Mouse (Mus musculus) C2C12 (cell line): ENCODE measurements around the gene Btf3l4. TPM values are rescaled to one million over a fixed set of nuclear protein-coding genes. Genes with fewer than 3 reads are reported as not detected.

Source experiments
- H3K27me3 ChIP-seq: one replicate; pipeline ENCODE4 v1.6.1; 2011; ENCODE audit not compliant: control insufficient read depth, insufficient read depth, insufficient read length
- H3K36me3 ChIP-seq: one replicate; pipeline ENCODE4 v1.6.1; 2011; ENCODE audit not compliant: control insufficient read depth, insufficient read depth
- H3K4me3 ChIP-seq: one replicate; pipeline ENCODE4 v1.5.1; 2011; ENCODE audit warnings: mild to moderate bottlenecking, control low read depth; ENCODE audit not compliant: poor library complexity, insufficient read depth, severe bottlenecking
- H3K79me2 ChIP-seq: one replicate; pipeline ENCODE4 v1.6.1; 2011; ENCODE audit not compliant: control insufficient read depth, insufficient read depth
- H3K79me3 ChIP-seq: one replicate; pipeline ENCODE4 v1.6.1; 2011; ENCODE audit warnings: low read depth, control low read depth
- H3ac ChIP-seq: one replicate; pipeline ENCODE3; 2011; ENCODE audit warnings: low read depth; ENCODE audit not compliant: control insufficient read depth, insufficient read length
- CEBPB ChIP-seq: IDR thresholded peaks from one replicate; pipeline ENCODE4 v1.6.1; 2011; ENCODE audit warnings: low read depth, mild to moderate bottlenecking, control low read depth, moderate library complexity
- CTCF ChIP-seq: IDR thresholded peaks from one replicate; pipeline ENCODE4 v1.5.1; 2011; ENCODE audit not compliant: control insufficient read depth, insufficient read depth, insufficient read length
- FOSL1 ChIP-seq: IDR thresholded peaks from one replicate; pipeline ENCODE4 v1.8.0; 2011; ENCODE audit warnings: mild to moderate bottlenecking, low read length; ENCODE audit not compliant: poor library complexity, insufficient read depth, severe bottlenecking
- MAX ChIP-seq: IDR thresholded peaks from one replicate; pipeline ENCODE4 v1.6.1; 2011; ENCODE audit warnings: mild to moderate bottlenecking, control low read depth
- MYOD1 ChIP-seq: IDR thresholded peaks from one replicate; pipeline ENCODE4 v1.6.1; 2011; ENCODE audit warnings: low read depth; ENCODE audit not compliant: control insufficient read depth, insufficient read length
- MYOG ChIP-seq: IDR thresholded peaks from one replicate; pipeline ENCODE4 v1.6.1; 2011; ENCODE audit not compliant: control insufficient read depth, insufficient read length; ENCODE audit errors: extremely low read depth
- USF1 ChIP-seq: IDR thresholded peaks from one replicate; pipeline ENCODE4 v1.6.1; 2011; ENCODE audit warnings: low read depth, mild to moderate bottlenecking, control low read depth, moderate library complexity
- polyA plus RNA-seq: library from polyadenylated mRNA; unstranded; fragments of >200 nt; fragmentation: generic; extraction: Trizol; gene quantifications from one replicate; pipeline ENCODE4 v1.2.1, GENCODE M21; 2012; ENCODE audit warnings: missing spikeins

The Btf3l4 gene
- polyA plus RNA-seq, 1 experiment, result 29.1 TPM

DNA sequence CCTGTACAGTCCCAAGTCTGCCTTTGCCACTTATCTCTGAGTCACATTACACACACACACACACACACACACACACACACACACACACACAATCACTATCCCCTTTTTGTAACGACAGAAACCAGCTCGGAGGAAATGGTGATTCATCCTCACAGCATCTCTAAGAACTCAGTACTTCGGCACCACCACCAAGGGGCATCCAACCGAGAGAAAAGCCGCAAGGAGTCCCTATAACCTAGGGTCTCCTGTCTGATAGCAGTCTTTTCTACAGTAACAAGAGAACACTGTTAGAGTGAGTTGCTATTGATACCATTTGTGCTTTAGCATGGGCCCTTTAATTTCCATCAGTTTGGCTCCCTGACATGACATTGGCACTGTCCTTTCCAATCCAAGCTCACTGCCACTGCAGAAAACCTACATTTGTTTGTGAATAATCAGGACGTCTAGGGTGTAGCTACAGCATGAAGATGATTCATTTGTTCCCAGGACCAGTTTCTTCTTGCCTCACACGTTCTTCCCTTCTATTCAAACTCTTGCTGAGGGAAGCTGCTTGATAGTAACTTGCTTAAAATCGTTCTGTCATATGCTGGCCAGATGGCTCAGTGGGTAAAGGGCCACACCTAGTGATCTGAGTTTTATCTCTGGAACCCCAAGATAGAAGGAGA is 50.9 kb downstream of the Btf3l4 start:
- Histone ChIP-seq H3K27me3 (no peaks in the 10 kb centered on the region), H3K36me3 (no peaks in the 10 kb centered on the region), H3K79me2 (peaks cover 25% of the 10 kb centered on the region), H3K79me3 (peaks cover 11% of the 10 kb centered on the region), H3K4me3 (no peak overlapping the region), H3ac (no peak overlapping the region)
- TF ChIP-seq USF1, result no peak
- no peak for TF ChIP-seq CTCF
- TF ChIP-seq MYOG, result no peak
- TF ChIP-seq MYOD1, result no peak

DNA sequence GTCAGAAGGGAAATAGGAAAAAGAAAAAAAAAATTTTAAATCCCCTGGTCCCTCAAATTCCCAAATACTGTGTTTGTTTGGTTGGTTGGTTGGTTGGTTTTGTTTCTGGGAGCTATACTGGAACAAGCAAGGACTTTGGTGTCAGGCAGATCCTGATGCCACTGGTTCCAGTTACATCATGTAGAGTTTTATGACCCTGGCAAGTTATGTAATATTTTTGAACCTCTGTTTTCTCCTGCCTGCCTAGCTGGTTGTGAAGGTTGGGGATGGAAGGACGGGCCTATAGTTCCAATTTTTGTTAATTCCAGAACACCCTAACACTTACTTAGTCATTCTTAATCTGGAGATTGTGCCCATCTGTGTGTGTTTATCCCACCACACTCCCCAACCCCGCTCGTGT is 51.8 kb downstream of the Btf3l4 start:
- Histone ChIP-seq H3K79me3 (peaks cover 15% of the 10 kb centered on the region), H3K36me3 (no peaks in the 10 kb centered on the region), H3K79me2 (peaks cover 34% of the 10 kb centered on the region), H3K27me3 (no peaks in the 10 kb centered on the region), H3ac (no peak overlapping the region), H3K4me3 (no peak overlapping the region)
- TF ChIP-seq MAX (no peak), USF1 (no peak), MYOD1 (no peak), MYOG (no peak), FOSL1 (no peak), CTCF (no peak), CEBPB (no peak)

DNA sequence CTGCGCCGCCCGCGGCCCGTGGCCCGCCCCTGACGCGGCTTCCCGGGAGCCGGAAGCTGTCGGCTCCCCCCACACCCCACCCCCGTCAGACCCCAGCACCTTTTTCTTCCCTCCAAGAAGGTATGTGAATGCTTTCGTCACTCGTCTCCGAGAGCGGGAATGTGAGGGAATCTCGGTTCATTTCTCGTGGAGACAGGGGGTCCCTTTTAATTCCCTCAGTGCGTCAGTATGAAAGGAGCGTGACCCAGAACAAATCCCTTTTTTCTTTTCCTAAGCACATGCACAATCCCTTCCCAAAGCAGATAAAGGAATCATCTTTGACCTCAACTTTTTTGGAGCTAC is 52.6 kb downstream of the Btf3l4 start:
- no peaks in the 10 kb centered on the region for H3K36me3 ChIP-seq
- H3K79me3 ChIP-seq, result peaks cover 15% of the 10 kb centered on the region
- peak overlapping the region; percentile 93 for H3ac ChIP-seq
- no peak for TF ChIP-seq CTCF
- no peak for TF ChIP-seq MAX
- TF ChIP-seq MYOD1, result no peak
- no peak for TF ChIP-seq MYOG
- no peak for TF ChIP-seq CEBPB
- TF ChIP-seq FOSL1, result no peak
- H3K4me3 ChIP-seq, result peak overlapping the region; percentile 72
- no peaks in the 10 kb centered on the region for H3K27me3 ChIP-seq
- H3K79me2 ChIP-seq, result peaks cover 41% of the 10 kb centered on the region

DNA sequence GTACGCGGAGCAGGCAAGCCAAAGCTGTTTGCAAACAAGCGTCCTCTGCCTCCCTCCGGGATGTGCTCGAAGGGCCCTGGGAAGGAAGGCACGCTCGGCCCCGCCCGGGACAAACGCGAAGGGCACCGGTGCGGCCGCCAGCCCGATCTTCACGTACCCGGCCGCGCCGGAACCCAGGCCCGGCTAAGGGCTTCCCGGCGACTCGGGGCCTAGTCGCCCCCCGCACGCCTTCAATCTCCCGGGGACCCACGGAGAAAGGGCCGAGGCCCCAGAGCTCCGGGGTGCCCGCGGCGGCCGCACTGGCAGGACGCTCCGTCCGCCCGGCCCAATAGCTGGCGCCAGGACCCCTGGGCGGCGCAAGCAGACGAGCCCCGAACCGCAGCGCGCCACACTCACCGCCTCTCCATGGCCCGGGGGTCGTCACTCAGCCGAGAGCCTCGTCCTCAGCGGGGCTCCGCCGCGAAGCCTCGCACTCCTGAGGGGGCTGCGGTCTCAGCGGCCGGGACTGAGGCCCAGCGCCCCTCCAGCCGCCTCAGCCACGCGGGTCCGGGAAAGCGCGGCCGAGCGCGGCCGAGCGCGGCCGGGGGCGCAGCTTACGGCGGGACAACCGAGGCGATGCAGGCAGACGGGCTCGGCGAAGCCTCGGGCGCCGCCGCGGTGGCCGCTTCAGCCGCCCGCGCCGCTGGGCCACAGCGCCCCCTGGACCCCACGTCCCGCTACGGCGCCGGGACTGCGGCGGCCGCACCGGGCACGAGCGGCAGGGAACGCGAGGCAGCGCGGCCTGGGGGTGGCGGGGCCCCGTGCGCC is 53.2 kb downstream of the Btf3l4 start, which contains the start of gene Zfyve9:
TSS of gene Zfyve9 (minus strand) at position 742 of the 807 bp plus-strand sequence.
- no peak for TF ChIP-seq MYOD1
- TF ChIP-seq MAX, result peak; percentile 60
- TF ChIP-seq CTCF, result peak; percentile 99
- Histone ChIP-seq H3K4me3 (peak within 1 kb of the TSS; percentile 72), H3K27me3 (no peaks in the 10 kb centered on the region), H3K79me2 (peaks cover 47% of the 10 kb centered on the region), H3K79me3 (peaks cover 15% of the 10 kb centered on the region), H3K36me3 (no peaks in the 10 kb centered on the region), H3ac (peak within 1 kb of the TSS; percentile 93)

DNA sequence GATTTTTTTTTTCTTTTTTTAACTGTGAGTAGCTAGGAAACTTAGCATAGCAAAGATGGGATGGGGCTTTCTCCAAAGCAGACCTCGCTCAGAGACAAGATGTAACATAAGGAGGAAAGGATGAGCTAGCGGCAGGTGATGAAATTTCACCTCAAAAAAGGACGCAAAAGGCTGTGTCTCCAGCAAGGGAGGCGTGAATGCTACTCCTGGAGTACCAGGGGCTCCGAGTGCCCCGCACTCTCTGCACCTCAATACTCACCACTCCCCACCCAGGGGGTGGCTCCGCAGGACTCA is 53.7 kb downstream of the Btf3l4 start:
- H3K79me3 ChIP-seq, result peaks cover 15% of the 10 kb centered on the region
- H3ac ChIP-seq, result peak overlapping the region; percentile 93
- TF ChIP-seq FOSL1 (no peak), CEBPB (peak; percentile 7)
- H3K4me3 ChIP-seq, result peak overlapping the region; percentile 72
- H3K36me3 ChIP-seq, result no peaks in the 10 kb centered on the region
- no peaks in the 10 kb centered on the region for H3K27me3 ChIP-seq
- peaks cover 53% of the 10 kb centered on the region for H3K79me2 ChIP-seq

DNA sequence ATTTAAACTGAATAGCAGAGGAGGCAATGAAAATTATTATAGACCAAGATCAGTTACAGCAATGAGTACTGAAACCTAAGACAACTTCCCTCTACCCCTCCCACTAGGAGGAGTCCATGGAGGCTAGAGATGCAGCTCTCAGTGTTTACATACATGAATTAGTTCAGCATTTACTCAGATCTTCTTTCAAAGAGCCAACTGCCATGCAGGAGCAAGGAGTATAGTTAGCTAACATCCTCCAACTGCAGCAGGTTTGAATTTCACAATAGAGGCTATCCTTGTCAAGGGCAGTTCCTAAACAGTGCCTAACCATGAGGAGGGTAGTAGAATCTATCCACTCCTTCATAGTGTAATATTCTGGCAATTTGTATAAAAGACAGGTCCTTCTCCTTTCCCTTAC is 64.9 kb downstream of the Btf3l4 start:
- TF ChIP-seq USF1 (no peak), CTCF (no peak), FOSL1 (no peak), MYOG (no peak), MAX (no peak), CEBPB (no peak), MYOD1 (no peak)
- no peak overlapping the region for H3K4me3 ChIP-seq
- no peaks in the 10 kb centered on the region for H3K27me3 ChIP-seq
- H3K79me3 ChIP-seq, result peaks cover 13% of the 10 kb centered on the region
- H3K79me2 ChIP-seq, result peaks cover 18% of the 10 kb centered on the region
- no peak overlapping the region for H3ac ChIP-seq
- no peaks in the 10 kb centered on the region for H3K36me3 ChIP-seq

Other genes with a start within 250 kb of the Btf3l4 start
- 33.6 TPM for gene Cc2d1b, start 213.7 kb downstream of the Btf3l4 start, polyA plus RNA-seq
- gene 3110021N24Rik, start 114.0 kb downstream of the Btf3l4 start, polyA plus RNA-seq, result not detected
- gene Zfyve9, start 52.8 kb downstream of the Btf3l4 start, polyA plus RNA-seq, result 5.5 TPM
- 51.1 TPM for gene Txndc12, start 987 bp upstream of the Btf3l4 start, polyA plus RNA-seq
- gene Kti12, start 14.2 kb upstream of the Btf3l4 start, polyA plus RNA-seq, result 62.8 TPM
- 0.22 TPM for gene A730015C16Rik, start 15.0 kb upstream of the Btf3l4 start, polyA plus RNA-seq
- gene Rab3b, start 45.4 kb upstream of the Btf3l4 start, polyA plus RNA-seq, result 4.1 TPM
- gene Nrd1, start 167.0 kb upstream of the Btf3l4 start, polyA plus RNA-seq, result 30.7 TPM